Mouse (Mus musculus) small intestine, adult 2 months (tissue): Measurements from ENCODE around the gene Lcn5.

Experiments used
- CTCF ChIP-seq: fragments of 200-500 bp; IDR thresholded peaks from 2 replicates; pipeline ENCODE4 v1.5.1; 2012; ENCODE audit warnings: low read depth, mild to moderate bottlenecking, control low read depth, inconsistent platforms, low read length, moderate library complexity, mixed read lengths; ENCODE audit not compliant: insufficient replicate concordance, insufficient read length; ENCODE audit errors: extremely low read depth
- POLR2A ChIP-seq: fragments of 200-500 bp; IDR thresholded peaks from 2 replicates; pipeline ENCODE4 v1.6.1; 2012; ENCODE audit warnings: low read depth, mild to moderate bottlenecking, control low read depth, inconsistent platforms, low read length, moderate library complexity

- TF ChIP-seq CTCF = peak; percentile 43; the same call in 1 of the 2 replicates
- no peak for TF ChIP-seq POLR2A
Observed at GRCm38 (mm10) chr2:25706643-25707481, 49.1 kb downstream of the Lcn5 start, which contains the start of gene Bmyc.
